Mouse (Mus musculus) spleen, adult 2 months (tissue): ENCODE results near the gene Poc1a. TPM values are rescaled to one million over a fixed set of nuclear protein-coding genes. Genes with fewer than 3 reads are reported as not detected.

Source experiments
- DNase-seq, 2 experiments: peaks; one replicate each; pipeline versions ENCODE4 v3.0.0 to v3.0.0-alpha.2; 2012 to 2021; ENCODE audit warnings: low spot score in 2 of 2, low read depth in 1 of 2
- H3K27ac ChIP-seq: fragments of 200-500 bp; 2 replicates; pipeline ENCODE4 v1.5.1; 2012; ENCODE audit warnings: low read length, inconsistent platforms; ENCODE audit not compliant: insufficient read depth
- H3K27me3 ChIP-seq: fragments of 200-500 bp; 2 replicates; pipeline ENCODE4 v1.6.1; 2012; ENCODE audit warnings: mild to moderate bottlenecking, moderate library complexity, low read length, inconsistent platforms; ENCODE audit not compliant: control insufficient read depth, insufficient read depth
- H3K36me3 ChIP-seq: fragments of 200-500 bp; 2 replicates; pipeline ENCODE4 v1.6.1; 2012; ENCODE audit warnings: mild to moderate bottlenecking, low read length, inconsistent platforms; ENCODE audit not compliant: control insufficient read depth, insufficient read depth
- H3K4me1 ChIP-seq: fragments of 200-500 bp; 2 replicates; pipeline ENCODE4 v1.6.1; 2011; ENCODE audit warnings: inconsistent platforms; ENCODE audit not compliant: control insufficient read depth, insufficient read depth, insufficient read length
- H3K4me3 ChIP-seq: fragments of 200-500 bp; 2 replicates; pipeline ENCODE4 v1.5.1; 2011; ENCODE audit warnings: mild to moderate bottlenecking, inconsistent platforms; ENCODE audit not compliant: insufficient read depth, insufficient read length; ENCODE audit errors: extremely low read depth
- CTCF ChIP-seq: fragments of 200-500 bp; IDR thresholded peaks from 2 replicates; pipeline ENCODE4 v1.5.1; 2011; ENCODE audit warnings: mild to moderate bottlenecking, inconsistent platforms; ENCODE audit not compliant: insufficient read depth, insufficient read length, insufficient replicate concordance; ENCODE audit errors: extremely low read depth
- POLR2A ChIP-seq: fragments of 200-500 bp; IDR thresholded peaks from 2 replicates; pipeline ENCODE4 v1.6.1; 2011; ENCODE audit warnings: low read depth, low read length, inconsistent platforms
- WGBS: fragments of 180-500 bp; shearing (Covaris S2); methylation state at CpG from one replicate; pipeline ENCODE4 v1.1.7; 2018; 5-methylcytosine and 5-hydroxymethylcytosine counted together
- polyA plus RNA-seq: library from polyadenylated mRNA; depleted of rRNA; stranded (reverse); fragments of >200 nt; gene quantifications from 2 replicates; pipeline ENCODE4 v1.2.3, GENCODE M21; 2012

Poc1a gene
- polyA plus RNA-seq, 1 experiment: 6.8 TPM

- H3K27ac ChIP-seq: no peak overlapping the region
- 29% methylated on average over 2 of the region's 2 CpGs for WGBS
These were observed 11.0 kb upstream of the Poc1a start for GRCm38 (mm10) chr9:106269879-106270278.

GRCm38 (mm10) chr9:106270656-106271055, 10.2 kb upstream of the Poc1a start:
- DNase-seq: no peak
- TF ChIP-seq POLR2A: no peak
- no peak for TF ChIP-seq CTCF
- Histone ChIP-seq H3K27ac (no peak overlapping the region), H3K4me1 (no peaks in the 10 kb centered on the region), H3K27me3 (no peaks in the 10 kb centered on the region), H3K36me3 (no peaks in the 10 kb centered on the region), H3K4me3 (no peak overlapping the region)
- 84% methylated on average over 4 of the region's 4 CpGs for WGBS

More at GRCm38 (mm10) chr9:106269879-106270278, 11.0 kb upstream of the Poc1a start:
- Histone ChIP-seq H3K36me3 (no peaks in the 10 kb centered on the region), H3K27me3 (no peaks in the 10 kb centered on the region), H3K4me1 (no peaks in the 10 kb centered on the region), H3K4me3 (no peak overlapping the region)
- no peak for DNase-seq
- no peak for TF ChIP-seq POLR2A
- TF ChIP-seq CTCF: no peak

GRCm38 (mm10) chr9:106272288-106272687, 8.6 kb upstream of the Poc1a start:
- TF ChIP-seq POLR2A (no peak), CTCF (no peak)
- WGBS: 90% methylated on average over 1 of the region's 1 CpGs
- H3K36me3 ChIP-seq: no peaks in the 10 kb centered on the region
- no peak for DNase-seq
- no peaks in the 10 kb centered on the region for H3K4me1 ChIP-seq
- H3K27ac ChIP-seq: no peak overlapping the region
- H3K27me3 ChIP-seq: no peaks in the 10 kb centered on the region
- H3K4me3 ChIP-seq: no peak overlapping the region

- Histone ChIP-seq H3K27ac (no peak overlapping the region), H3K4me1 (no peaks in the 10 kb centered on the region), H3K27me3 (no peaks in the 10 kb centered on the region), H3K4me3 (no peak overlapping the region), H3K36me3 (no peaks in the 10 kb centered on the region)
- WGBS: 91% methylated on average over 12 of the region's 12 CpGs
- TF ChIP-seq CTCF (no peak), POLR2A (no peak)
- no peak for DNase-seq
These were observed 7.6 kb upstream of the Poc1a start for GRCm38 (mm10) chr9:106273276-106273675.

GRCm38 (mm10) chr9:106273791-106274190, 7.1 kb upstream of the Poc1a start:
- no peaks in the 10 kb centered on the region for H3K27me3 ChIP-seq
- no peaks in the 10 kb centered on the region for H3K4me1 ChIP-seq
- DNase-seq: no peak
- H3K27ac ChIP-seq: no peak overlapping the region
- H3K4me3 ChIP-seq: no peak overlapping the region
- no peak for TF ChIP-seq CTCF
- no peak for TF ChIP-seq POLR2A
- WGBS: 73% methylated on average over 4 of the region's 4 CpGs
- H3K36me3 ChIP-seq: no peaks in the 10 kb centered on the region

- Histone ChIP-seq H3K36me3 (no peaks in the 10 kb centered on the region), H3K27ac (no peak overlapping the region)
- 84% methylated on average over 8 of the region's 8 CpGs for WGBS
These were observed 6.1 kb upstream of the Poc1a start for GRCm38 (mm10) chr9:106274652-106275180.

GRCm38 (mm10) chr9:106275806-106276205, 5.1 kb upstream of the Poc1a start:
- TF ChIP-seq POLR2A: no peak
- TF ChIP-seq CTCF: no peak
- Histone ChIP-seq H3K27ac (no peak overlapping the region), H3K27me3 (no peaks in the 10 kb centered on the region), H3K4me3 (no peak overlapping the region), H3K4me1 (no peaks in the 10 kb centered on the region; the same call in 1 of the 2 replicates), H3K36me3 (no peaks in the 10 kb centered on the region)
- 8% methylated on average over 1 of the region's 1 CpGs for WGBS
- no peak for DNase-seq

More at GRCm38 (mm10) chr9:106274652-106275180, 6.1 kb upstream of the Poc1a start:
- H3K4me3 ChIP-seq: no peak overlapping the region
- H3K4me1 ChIP-seq: no peaks in the 10 kb centered on the region
- no peak for DNase-seq
- TF ChIP-seq CTCF (no peak), POLR2A (no peak)
- no peaks in the 10 kb centered on the region for H3K27me3 ChIP-seq
